Mouse (Mus musculus) neural tube, embryonic 11.5 days (tissue): ENCODE results near the gene Trib2. TPM values are rescaled to one million over a fixed set of nuclear protein-coding genes. Genes with fewer than 3 reads are reported as not detected.

ENCODE experiments used
- ATAC-seq: fragments of 200-750 bp; cut with Nextera tagmentation; 2 replicates; pipeline ENCODE4 v1.8.0; 2017; ENCODE audit warnings: moderate number of reproducible peaks, mild to moderate bottlenecking, moderate TSS enrichment, moderate library complexity; ENCODE audit not compliant: insufficient read depth, low FRiP score, low TSS enrichment
- DNase-seq: peaks from one replicate; pipeline ENCODE4 v3.0.0-alpha.2; 2015; ENCODE audit warnings: low spot score
- H3K27ac ChIP-seq: fragments of 300-500 bp; sonication (generic); 2 replicates; pipeline ENCODE4 v1.5.1; 2014; ENCODE audit warnings: low read depth, mild to moderate bottlenecking, low read length
- H3K27me3 ChIP-seq: fragments of 300-500 bp; sonication (generic); 2 replicates; pipeline ENCODE4 v1.6.1; 2014; ENCODE audit warnings: mild to moderate bottlenecking, low read length, mixed read lengths; ENCODE audit not compliant: control insufficient read depth, insufficient read depth
- H3K36me3 ChIP-seq: fragments of 300-500 bp; sonication (generic); 2 replicates; pipeline ENCODE4 v1.6.1; 2014; ENCODE audit warnings: mild to moderate bottlenecking, low read length, moderate library complexity, mixed read lengths; ENCODE audit not compliant: control insufficient read depth, insufficient read depth
- H3K4me1 ChIP-seq: fragments of 300-500 bp; sonication (generic); 2 replicates; pipeline ENCODE4 v1.6.1; 2014; ENCODE audit warnings: low read length, mixed read lengths; ENCODE audit not compliant: control insufficient read depth, insufficient read depth
- H3K4me2 ChIP-seq: fragments of 300-500 bp; sonication (generic); 2 replicates; pipeline ENCODE4 v1.6.1; 2014; ENCODE audit warnings: low read depth, mild to moderate bottlenecking, moderate library complexity
- H3K4me3 ChIP-seq: fragments of 300-500 bp; sonication (generic); 2 replicates; pipeline ENCODE4 v1.5.1; 2014; ENCODE audit warnings: low read depth, low read length
- H3K9ac ChIP-seq: fragments of 300-500 bp; sonication (generic); 2 replicates; pipeline ENCODE4 v1.6.1; 2014; ENCODE audit warnings: mild to moderate bottlenecking, low read length
- H3K9me3 ChIP-seq: fragments of 300-500 bp; sonication (generic); 2 replicates; pipeline ENCODE4 v1.6.1; 2016; ENCODE audit warnings: low read length; ENCODE audit not compliant: control insufficient read depth
- WGBS: fragments of 180-500 bp; shearing (Covaris S2); extraction: QIAGEN DNeasy Blood & Tissue Kit; methylation state at CpG from one replicate; pipeline ENCODE4 v1.1.7; 2014; 5-methylcytosine and 5-hydroxymethylcytosine counted together
- polyA plus RNA-seq: library from polyadenylated mRNA; unstranded; fragments of >200 nt; fragmentation: Nextera tagmentation; extraction: Ambion mirVana; gene quantifications from 2 replicates; pipeline ENCODE4 v1.2.1, GENCODE M21; 2014

Trib2 gene
- polyA plus RNA-seq, 1 experiment from 2014 or later: 80.4 TPM

GRCm38 (mm10) chr12:15765238-15765637 lies 51.5 kb downstream of the Trib2 start:
- Histone ChIP-seq H3K4me1 (no peaks in the 10 kb centered on the region), H3K27ac (no peak overlapping the region), H3K27me3 (no peaks in the 10 kb centered on the region), H3K36me3 (no peaks in the 10 kb centered on the region), H3K4me2 (no peak overlapping the region), H3K9me3 (no peaks in the 10 kb centered on the region), H3K9ac (no peak overlapping the region), H3K4me3 (no peak overlapping the region)
- no peak for DNase-seq
- 26% methylated on average over 1 of the region's 1 CpGs for WGBS
- no peak for ATAC-seq

DNA sequence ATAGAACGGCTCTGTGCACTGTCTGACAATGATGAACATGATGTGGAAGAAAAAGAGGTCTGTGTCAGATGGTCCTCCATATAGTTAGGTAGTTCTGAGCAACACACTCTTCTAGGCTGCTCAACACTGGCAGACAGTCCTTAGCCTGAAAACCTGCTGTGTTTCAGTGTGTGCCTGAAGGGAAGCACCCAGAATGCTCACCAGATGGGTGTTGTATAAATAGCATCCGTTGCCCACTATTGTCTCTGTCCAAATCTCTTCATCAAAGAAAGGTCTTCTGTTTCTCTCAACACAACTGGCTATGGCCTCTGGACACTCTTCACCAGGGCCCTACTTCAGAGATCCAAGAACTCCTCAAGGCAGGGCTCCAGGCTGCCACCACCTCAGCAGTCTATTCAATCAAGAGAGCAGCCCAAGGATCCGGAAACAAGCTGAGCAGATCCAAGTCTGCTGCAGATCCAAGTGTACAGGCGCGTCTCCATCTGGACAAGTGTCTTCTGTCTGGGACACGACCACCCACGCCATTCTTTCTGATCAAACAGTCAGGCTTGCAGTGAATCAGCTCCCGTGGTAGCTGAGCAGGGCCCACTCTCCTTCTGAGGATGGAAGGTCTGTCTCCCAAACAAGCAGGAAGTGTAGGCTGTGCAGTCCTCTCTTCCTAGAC lies 55.1 kb downstream of the Trib2 start:
- Histone ChIP-seq H3K36me3 (no peaks in the 10 kb centered on the region), H3K4me1 (no peaks in the 10 kb centered on the region), H3K27ac (no peak overlapping the region), H3K4me3 (no peak overlapping the region), H3K27me3 (no peaks in the 10 kb centered on the region), H3K4me2 (no peak overlapping the region), H3K9ac (no peak overlapping the region), H3K9me3 (no peaks in the 10 kb centered on the region)
- no peak for ATAC-seq
- 87% methylated on average over 8 of the region's 8 CpGs for WGBS
- DNase-seq: no peak

- no peak for DNase-seq
- Histone ChIP-seq H3K4me1 (no peaks in the 10 kb centered on the region), H3K27ac (no peak overlapping the region)
Measured at GRCm38 (mm10) chr12:15760684-15761083, 56.0 kb downstream of the Trib2 start.

DNA sequence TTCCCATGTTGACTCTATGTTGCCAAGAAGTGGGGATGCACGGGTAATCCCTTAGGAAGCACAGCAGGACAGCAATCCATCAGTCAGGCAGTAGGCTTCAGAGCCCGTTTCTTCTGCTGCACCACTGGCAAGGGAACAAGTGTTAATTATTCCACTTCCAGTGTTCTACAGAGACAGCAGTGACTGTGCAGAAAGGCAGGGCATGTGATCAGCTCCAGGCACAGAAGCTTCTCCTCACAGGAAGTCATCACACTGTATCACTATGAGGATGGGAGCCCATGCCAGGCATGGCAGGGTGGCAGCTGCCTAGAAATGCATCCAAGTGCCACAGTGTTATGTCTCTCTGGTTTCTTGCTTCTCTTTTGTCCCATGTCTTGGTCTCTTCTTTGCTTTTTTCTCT lies 57.9 kb downstream of the Trib2 start:
- ATAC-seq: no peak
- no peaks in the 10 kb centered on the region for H3K36me3 ChIP-seq
- H3K9ac ChIP-seq: no peak overlapping the region
- H3K4me3 ChIP-seq: no peak overlapping the region
- H3K4me2 ChIP-seq: no peak overlapping the region
- 11% methylated on average over 2 of the region's 2 CpGs for WGBS
- no peaks in the 10 kb centered on the region for H3K9me3 ChIP-seq
- no peak for DNase-seq
- H3K4me1 ChIP-seq: no peaks in the 10 kb centered on the region
- no peaks in the 10 kb centered on the region for H3K27me3 ChIP-seq
- H3K27ac ChIP-seq: no peak overlapping the region

More at GRCm38 (mm10) chr12:15760684-15761083, 56.0 kb downstream of the Trib2 start:
- no peak for ATAC-seq
- Histone ChIP-seq H3K27me3 (no peaks in the 10 kb centered on the region), H3K36me3 (no peaks in the 10 kb centered on the region), H3K9me3 (no peaks in the 10 kb centered on the region), H3K4me2 (no peak overlapping the region), H3K4me3 (no peak overlapping the region), H3K9ac (no peak overlapping the region)
- 81% methylated on average over 4 of the region's 4 CpGs for WGBS

- no peaks in the 10 kb centered on the region for H3K36me3 ChIP-seq
- DNase-seq (no peak), ATAC-seq (no peak)
- H3K27me3 ChIP-seq: no peaks in the 10 kb centered on the region
- H3K9ac ChIP-seq: no peak overlapping the region
- H3K9me3 ChIP-seq: no peaks in the 10 kb centered on the region
- H3K27ac ChIP-seq: no peak overlapping the region
- no peak overlapping the region for H3K4me2 ChIP-seq
- H3K4me3 ChIP-seq: no peak overlapping the region
- 88% methylated on average over 8 of the region's 8 CpGs for WGBS
- no peaks in the 10 kb centered on the region for H3K4me1 ChIP-seq
Measured at GRCm38 (mm10) chr12:15757351-15757750, 59.4 kb downstream of the Trib2 start.

DNA sequence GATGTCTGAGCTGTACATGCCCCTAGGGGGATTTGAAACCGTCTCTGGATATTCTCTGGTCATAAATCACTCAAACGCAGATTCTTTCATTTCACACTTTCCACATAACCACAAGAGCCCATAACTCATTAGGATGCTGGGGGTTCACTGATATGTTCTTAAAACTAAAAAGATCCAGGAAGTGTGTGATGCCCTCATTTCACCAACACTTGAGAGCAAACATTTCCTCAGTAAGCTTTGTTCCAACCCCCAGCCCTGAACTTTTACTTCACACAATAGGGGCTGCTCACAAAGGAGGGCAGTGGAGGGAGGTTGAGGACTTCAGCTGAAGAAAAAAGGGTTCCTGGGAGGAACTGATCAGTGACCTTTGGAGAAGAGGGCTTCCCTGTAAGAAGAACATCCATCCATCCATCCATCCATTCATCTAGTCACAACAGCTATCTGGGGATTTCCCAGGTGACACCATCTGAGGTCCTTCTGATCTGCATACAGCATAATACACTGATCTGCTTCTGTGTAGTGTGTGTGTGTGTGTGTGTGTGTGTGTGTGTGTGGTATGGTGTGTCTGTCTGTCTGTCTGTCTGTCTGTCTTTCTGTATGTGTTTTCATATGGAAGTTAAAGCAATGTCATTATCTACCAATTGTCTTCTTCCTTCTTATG lies 61.6 kb downstream of the Trib2 start:
- Histone ChIP-seq H3K27ac (no peak overlapping the region), H3K4me2 (no peak overlapping the region), H3K9me3 (no peaks in the 10 kb centered on the region), H3K9ac (no peak overlapping the region), H3K27me3 (no peaks in the 10 kb centered on the region), H3K36me3 (no peaks in the 10 kb centered on the region), H3K4me3 (no peak overlapping the region), H3K4me1 (no peaks in the 10 kb centered on the region)
- 53% methylated on average over 2 of the region's 2 CpGs for WGBS
- ATAC-seq: no peak
- no peak for DNase-seq

- Histone ChIP-seq H3K36me3 (no peaks in the 10 kb centered on the region), H3K4me1 (no peaks in the 10 kb centered on the region), H3K27ac (no peak overlapping the region), H3K27me3 (no peaks in the 10 kb centered on the region), H3K4me2 (no peak overlapping the region), H3K9me3 (no peaks in the 10 kb centered on the region), H3K4me3 (no peak overlapping the region), H3K9ac (no peak overlapping the region)
- DNase-seq (no peak), ATAC-seq (no peak)
- WGBS: 57% methylated on average over 2 of the region's 2 CpGs
Measured at GRCm38 (mm10) chr12:15754602-15755001, 62.1 kb downstream of the Trib2 start.

DNA sequence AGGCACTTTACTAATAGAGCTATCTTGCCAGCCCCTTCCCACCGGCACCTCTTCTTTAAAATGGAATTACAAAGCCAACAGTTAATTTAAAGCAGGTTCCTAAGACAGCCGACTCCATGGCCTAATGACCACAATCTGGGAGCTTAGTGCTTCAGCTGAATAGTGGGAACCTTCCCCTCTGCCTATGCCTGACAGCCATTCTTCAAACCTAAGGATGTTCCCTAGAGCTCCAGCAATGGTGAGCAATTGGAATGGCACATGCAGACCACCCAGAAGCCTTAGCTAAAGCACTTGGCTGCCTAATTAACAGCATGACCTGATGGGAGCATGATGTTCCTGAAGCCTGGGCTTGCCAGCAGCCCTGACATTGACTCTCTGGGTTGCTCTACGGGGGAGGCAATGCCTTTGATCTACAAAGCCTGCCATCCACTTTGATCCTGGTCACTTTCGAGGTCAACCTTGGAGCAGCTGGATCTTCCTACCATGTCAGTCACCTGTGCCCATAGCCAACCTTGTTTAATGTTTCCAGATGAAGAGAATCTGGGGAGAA lies 67.0 kb downstream of the Trib2 start:
- Histone ChIP-seq H3K4me1 (no peaks in the 10 kb centered on the region), H3K27me3 (no peaks in the 10 kb centered on the region), H3K9me3 (no peaks in the 10 kb centered on the region), H3K4me3 (no peak overlapping the region), H3K36me3 (no peaks in the 10 kb centered on the region), H3K27ac (no peak overlapping the region), H3K4me2 (no peak overlapping the region), H3K9ac (no peak overlapping the region)
- 11% methylated on average over 4 of the region's 4 CpGs for WGBS
- DNase-seq (no peak), ATAC-seq (no peak)

DNA sequence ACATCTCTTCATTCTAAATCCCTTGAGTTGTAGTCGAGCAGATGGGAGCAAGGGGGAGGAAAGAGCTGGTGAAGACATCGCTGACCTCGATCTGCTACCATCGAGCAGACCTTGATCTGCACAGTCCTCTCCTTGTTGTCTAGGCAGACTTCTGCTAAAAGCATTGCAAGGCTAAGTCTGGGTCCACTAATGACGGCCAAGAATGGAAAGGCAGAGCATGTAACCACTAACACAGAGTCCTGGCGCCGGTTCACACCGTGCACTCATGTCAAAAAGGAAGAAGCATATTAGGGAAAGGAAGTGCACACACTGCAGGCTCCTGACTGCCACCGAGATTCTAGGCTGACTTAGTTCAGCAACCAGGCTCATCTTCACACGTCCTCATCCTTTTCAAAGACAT lies 71.0 kb downstream of the Trib2 start:
- Histone ChIP-seq H3K9me3 (no peaks in the 10 kb centered on the region), H3K27me3 (no peaks in the 10 kb centered on the region), H3K4me1 (no peaks in the 10 kb centered on the region), H3K4me3 (no peak overlapping the region), H3K9ac (no peak overlapping the region), H3K27ac (no peak overlapping the region), H3K36me3 (no peaks in the 10 kb centered on the region), H3K4me2 (no peak overlapping the region)
- DNase-seq (no peak), ATAC-seq (no peak)
- 86% methylated on average over 10 of the region's 10 CpGs for WGBS
